Mouse (Mus musculus): Measurements from ENCODE around the gene Scn4a.
"Not testable (repeated sequence)": the region's sequence is repeated elsewhere in the genome, so short reads cannot be mapped to it uniquely, and the experiment has no call there.

Scn4a gene

GRCm38 (mm10) chr11:106355382-106356128 is 2.5 kb upstream of the Scn4a start:
- DNase-seq (ENCODE audit: low spot score): no peak

DNA sequence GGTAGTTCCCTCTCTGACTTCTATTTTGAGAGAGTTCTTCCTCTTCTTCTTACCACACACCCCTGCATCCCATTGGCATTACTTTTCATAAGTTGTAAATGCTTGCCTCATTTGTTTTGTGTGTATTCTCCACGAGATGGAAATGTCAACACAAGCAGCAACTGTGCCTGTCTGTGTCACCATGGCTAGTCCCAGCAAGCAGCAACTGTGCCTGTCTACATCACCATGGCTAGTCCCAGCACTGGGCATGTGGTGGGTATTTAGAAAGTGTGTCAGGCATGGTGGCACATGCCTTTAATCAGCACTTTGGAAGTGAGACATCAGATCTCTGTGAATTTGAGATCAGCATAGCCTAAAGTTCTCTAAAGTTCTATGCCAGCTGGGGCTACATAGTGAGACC is 1.1 kb upstream of the Scn4a start:
- no peak for DNase-seq (ENCODE audit: low spot score)

- DNase-seq (ENCODE audit: low spot score): no peak
These were observed 1.1 kb downstream of the Scn4a start for GRCm38 (mm10) chr11:106351941-106352340.

DNA sequence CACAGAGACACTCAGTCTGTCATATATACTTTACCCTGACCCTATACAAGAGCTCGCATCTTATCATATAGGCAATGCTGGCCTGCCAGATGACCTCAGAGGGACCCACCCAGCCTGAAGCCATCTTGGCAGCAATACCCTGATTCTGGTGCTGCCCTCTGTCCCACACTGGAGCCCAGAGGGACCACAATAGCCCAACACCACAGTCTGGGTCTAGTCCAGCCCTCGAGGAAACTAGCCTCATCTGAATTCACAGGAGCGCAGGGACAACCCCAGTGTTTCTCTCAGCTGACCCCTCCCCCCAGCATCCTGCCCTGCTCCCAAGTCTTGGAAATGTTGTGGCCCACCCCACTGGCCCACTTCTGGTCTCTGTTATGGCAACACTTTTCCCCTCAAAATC is 1.8 kb downstream of the Scn4a start:
- DNase-seq (ENCODE audit: low spot score): no peak

DNA sequence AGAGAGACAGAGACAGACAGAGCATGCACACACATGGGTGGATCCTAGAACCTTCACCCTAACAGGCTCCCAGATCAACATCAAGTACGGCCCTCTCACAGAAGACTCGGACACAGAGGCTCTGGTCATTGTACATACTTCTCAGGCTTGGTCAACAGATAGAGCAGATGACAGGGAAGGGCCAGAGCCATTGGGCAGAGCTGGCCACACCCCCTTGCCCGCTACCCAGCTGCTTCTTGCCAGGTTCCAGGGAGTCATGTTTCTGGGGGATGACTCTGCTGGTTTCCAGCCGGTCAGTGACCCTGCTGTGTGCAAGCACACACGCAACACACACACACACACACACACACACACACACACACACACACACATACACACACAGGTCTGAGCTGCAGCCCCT is 2.2 kb downstream of the Scn4a start:
- DNase-seq (ENCODE audit: low spot score): no peak

DNA sequence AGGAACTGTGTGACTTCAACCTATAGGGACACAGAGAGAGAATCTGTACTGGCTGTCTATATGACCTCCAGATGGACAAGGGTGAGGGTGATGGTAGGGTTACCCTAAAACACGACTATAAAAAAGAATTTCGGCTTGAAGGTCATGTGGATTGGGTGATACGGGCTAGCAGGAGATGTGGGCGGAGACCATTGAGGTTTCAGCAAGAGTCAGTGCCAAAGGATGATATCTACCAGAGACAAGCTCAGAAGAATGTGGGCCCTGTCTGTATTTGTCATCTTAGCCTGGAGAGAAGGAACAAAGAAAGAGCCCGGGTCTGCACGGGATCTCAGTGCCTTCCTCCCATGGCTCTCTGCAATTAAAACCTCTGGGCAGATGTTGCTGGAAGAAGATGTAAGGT is 3.3 kb downstream of the Scn4a start:
- DNase-seq (ENCODE audit: low spot score): no peak

DNA sequence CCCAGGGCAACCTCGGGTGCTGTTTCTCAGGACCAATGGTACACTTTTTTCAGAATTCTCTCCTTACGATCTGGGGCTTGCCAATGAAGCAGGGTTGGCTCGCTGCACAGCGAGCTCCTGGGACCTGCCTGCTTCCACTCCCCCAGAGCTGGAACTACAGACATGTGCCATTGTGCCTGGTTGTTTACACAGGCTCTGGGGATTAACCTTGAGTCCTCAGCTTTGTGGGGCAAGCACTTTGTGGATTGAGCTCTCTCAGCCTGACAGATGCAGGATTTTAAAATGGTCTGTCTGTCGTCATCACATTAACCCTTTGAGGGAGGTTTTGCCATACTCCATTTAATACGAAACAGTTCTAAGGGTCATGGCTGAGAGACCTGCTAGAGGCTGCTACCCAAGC is 8.2 kb downstream of the Scn4a start:
- no peak for DNase-seq (ENCODE audit: low spot score)

DNA sequence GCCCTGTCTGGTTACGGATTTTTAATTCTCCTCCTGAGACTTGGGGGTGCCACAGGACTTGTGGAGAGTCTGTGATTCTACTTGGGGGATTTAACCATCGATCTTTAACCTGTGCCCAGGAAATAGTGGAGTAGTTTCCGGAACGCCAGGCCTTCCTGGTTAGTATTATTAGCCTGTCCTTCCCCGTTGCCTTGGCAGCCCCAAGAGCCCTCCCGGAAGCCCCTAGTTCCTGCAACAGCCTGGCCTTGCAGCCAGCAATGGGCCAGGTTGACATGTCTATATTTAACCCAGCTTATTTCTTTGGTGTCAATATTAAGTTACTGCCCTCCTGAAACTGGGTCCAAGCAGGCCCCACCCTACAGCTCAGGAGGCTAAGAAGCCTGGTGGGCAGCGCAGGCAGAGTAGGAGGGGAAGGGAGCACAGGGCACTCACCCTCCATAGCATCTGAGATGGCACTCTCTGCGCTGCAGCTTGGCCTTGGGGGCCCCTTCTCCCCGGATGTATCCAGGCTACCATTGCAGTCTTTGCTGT is 12.0 kb downstream of the Scn4a start:
- no peak for DNase-seq (ENCODE audit: low spot score)

DNA sequence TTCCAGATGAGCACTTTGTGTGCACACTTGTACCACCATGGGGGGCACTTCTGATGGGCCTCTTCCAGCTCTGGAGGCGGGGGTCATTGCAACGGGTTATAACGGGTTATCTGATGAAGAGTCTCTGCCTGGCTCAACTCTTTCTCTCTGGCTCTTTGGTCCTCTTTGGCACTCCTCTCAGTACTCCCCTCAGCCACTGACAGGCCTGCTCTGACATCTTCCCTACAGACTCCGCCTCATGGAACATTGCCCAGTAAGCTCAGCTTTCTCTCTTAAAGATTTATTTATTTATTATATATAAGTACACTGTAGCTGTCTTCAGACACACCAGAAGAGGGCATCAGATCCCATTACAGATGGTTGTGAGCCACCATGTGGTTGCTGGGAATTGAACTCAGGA is 13.8 kb downstream of the Scn4a start:
- DNase-seq (ENCODE audit: low spot score): not testable (repeated sequence)

GRCm38 (mm10) chr11:106338870-106339269 is 14.2 kb downstream of the Scn4a start:
- DNase-seq (ENCODE audit: low spot score): no peak

GRCm38 (mm10) chr11:106338029-106338428 is 15.1 kb downstream of the Scn4a start:
- no peak for DNase-seq (ENCODE audit: low spot score)

GRCm38 (mm10) chr11:106334066-106334465 is 19.0 kb downstream of the Scn4a start:
- no peak for DNase-seq (ENCODE audit: low spot score)

DNA sequence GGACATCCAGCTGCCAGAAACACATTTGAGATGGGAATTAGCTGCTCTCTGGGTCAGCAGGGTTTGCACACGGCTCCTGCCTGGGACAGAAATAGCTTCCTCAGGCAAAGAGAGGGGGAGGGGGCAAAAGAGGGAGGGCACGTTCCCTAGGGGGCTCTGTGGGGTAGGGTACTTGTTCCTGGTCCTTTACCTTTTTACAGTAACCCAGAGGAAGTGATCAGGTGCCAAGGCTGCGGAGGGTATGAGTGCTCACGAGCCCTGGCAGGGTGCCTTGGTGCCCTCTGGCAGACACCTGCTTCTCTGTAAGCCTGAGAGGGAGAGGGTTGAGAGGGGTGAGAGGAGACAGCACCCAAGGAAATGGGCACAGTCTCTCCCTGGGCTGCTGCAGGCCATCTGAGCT is 20.6 kb downstream of the Scn4a start:
- DNase-seq (ENCODE audit: low spot score): no peak

DNA sequence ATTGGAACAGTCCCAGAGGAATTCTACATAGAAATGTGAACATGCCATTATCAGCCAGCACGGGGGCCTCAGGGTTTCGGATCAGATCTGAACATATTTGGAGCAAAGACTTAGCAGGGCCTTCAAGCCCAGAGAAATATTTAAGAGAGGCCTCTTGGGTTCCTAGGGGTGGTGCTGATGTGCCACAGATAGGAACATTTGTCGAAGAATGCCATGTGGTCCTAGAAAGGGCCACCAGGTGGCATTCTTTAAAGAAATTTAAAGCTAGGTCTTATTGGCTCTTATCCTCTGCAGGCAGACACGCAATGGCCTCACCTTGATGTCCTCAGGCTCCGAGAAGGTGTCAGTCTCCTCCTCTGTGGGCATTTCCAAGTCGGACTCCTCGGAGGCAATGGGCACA is 23.4 kb downstream of the Scn4a start:
- DNase-seq (ENCODE audit: low spot score): no peak

- no peak for DNase-seq (ENCODE audit: low spot score)
These were observed 24.0 kb downstream of the Scn4a start for GRCm38 (mm10) chr11:106329128-106329527.

DNA sequence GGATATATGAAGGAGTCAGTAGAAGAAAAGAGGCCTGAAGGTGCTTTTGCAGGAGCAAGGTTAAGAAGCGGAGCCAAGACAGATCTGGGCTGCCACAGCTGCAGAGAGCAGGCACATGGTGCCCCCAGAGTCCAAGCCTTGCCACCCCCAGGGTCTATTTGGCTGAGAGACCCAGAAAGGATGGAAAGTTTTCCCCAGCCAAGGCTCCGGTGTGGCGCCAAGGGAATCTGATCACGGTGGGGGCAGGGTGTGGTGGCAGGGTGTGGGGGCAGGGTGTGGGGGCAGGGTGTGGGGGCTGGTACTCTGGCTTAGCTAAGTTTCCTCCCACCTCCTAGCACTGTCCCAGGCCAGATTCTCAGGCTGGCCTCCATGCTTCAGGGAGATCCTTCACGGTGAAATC is 24.6 kb downstream of the Scn4a start:
- no peak for DNase-seq (ENCODE audit: low spot score)

- DNase-seq (ENCODE audit: low spot score): no peak
These were observed 26.6 kb downstream of the Scn4a start for GRCm38 (mm10) chr11:106326475-106326874.

DNA sequence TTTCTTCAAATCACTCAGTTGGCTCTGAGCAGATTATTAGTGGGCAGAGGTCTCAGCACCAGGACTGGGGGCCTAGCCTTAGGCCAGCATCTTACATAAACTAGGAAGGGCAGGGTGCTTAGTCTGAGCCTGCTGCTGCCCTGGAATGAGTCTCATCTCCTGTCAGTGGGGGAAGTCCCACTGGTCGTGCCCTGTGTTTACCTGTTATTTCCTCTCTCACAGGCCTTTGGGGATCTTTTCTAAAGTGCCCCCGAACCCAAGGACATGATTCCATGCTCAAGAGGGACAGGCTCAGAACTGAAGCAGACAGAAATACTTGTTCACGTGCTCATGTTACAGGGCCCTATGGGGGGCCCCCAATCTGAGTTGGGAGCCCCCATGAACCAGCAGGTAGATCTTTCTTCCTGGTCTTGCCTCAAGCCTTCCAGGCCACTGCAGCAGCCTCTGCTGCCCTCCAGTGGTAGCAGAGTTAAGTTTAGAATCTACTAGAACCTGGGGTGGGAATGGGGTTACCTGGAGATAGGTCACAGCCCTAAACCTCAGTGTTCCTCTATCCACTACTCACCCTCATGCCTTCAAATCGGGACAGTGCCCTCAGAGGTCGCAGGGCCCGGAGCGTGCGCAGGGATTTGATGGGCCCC is 27.4 kb downstream of the Scn4a start:
- DNase-seq (ENCODE audit: low spot score): peak; percentile 82

DNA sequence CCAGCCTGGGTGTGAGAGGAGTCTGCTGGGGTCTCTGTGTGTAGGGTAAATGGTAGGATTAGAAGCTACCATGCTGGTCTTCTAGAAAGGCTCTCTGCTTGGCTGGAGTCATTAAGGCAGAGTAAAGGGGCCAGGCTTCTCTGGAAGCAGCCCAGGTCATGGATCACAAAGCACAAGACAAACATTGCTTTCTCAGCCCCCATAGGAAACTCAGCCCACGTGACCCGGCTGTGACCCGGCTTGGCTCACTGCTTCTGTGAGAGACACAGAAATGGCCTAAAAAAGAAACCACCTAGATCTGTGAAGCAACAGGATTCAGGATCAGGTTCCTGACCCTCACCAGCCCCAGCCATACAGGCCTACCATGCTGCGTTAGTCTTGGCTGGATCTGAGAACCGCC is 28.2 kb downstream of the Scn4a start:
- DNase-seq (ENCODE audit: low spot score): no peak

- no peak for DNase-seq (ENCODE audit: low spot score)
These were observed 34.4 kb downstream of the Scn4a start for GRCm38 (mm10) chr11:106318406-106319366.

DNA sequence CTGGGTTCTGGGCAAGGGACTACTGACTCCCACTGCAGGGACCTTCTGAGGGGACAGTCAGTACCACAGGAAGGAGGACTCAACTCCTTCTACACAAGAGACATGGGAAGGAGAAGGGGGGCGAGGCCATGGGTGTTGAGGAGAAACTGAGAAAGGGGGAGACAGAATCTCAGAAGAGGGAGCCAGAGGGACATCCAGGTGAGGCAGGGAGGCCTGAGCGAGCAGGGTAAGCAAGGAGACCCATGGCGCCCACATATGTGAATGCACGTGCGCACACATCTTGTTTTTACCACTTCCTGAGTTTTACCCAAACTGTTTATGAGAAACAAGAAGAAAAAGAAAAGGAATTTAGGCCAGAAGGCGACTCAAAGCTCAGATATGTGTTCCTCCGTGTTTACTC is 35.3 kb downstream of the Scn4a start:
- DNase-seq (ENCODE audit: low spot score): no peak

DNA sequence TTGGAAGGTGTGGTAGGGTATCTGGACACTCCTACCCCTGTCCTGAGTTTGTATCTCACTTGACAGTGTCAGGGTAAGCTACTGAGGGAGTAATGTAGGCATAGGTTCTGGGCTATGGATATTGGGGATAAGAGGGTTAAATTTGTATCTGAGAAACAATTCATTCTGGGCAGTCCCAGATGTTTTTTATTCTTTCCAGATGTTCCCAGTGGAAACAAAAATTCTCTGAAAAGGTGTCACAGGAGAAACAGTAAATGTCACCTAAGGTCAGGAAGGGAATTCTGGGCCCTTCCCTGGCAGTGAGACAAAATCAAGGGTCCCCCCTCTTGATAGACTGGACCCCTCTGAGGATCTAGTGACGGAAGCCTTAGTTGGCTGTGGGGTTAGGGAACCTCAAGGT is 36.7 kb downstream of the Scn4a start:
- no peak for DNase-seq (ENCODE audit: low spot score)
